Mouse (Mus musculus) T-helper 17 cell (primary cell): ENCODE results near the gene 4930595D18Rik.

ENCODE experiments used
- in situ Hi-C, 2 experiments: fragments of 300-600 bp; cut with MboI, MseI; formaldehyde crosslinking; loops; 1 replicate in 1 of 2; 2 replicates in 1 of 2; pipeline ENCODE4 v1.15.1; 2025; ENCODE audit warnings: high pct_unique_total_duplicates in 2 of 2

Gene 4930595D18Rik

DNA sequence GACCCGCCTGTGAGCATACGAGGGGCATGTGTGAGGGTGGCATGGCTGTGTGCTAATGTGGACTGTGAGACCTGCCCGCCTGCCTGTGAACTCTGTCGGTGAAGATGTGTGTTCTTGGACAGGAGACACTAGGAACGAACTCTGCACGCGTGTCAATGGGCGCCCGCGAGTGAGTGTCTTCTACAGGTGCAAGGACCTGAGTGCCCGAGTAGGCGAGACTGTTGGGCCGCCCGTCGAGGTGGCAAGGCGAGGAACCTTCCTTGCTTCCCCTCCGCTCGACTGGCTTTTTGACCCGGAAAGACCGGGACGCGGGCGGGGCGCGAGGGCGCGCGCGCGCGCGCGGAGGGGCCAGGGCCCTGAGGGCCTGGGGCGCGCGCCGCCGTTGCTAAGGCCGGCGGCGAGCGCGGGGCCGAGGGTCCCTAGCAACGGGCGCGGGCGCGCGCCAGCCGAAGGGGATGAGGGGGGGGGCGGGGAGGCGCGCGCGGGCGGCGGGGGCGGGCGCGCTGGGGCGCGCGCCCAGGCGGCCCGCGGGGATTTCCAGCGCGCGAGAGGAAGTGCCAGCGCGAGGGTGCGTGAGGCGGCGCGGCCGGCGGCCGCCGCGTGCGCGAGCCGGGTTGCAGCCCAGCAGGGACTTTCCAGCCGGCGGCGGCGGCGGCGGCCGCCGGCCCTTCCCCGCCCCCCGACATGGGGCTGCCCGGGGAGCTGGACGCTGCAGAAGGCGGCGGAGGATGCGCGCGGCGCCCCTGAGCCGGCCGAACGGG, 18.3 kb downstream of the 4930595D18Rik start, which contains the start of gene Traf3:
Gene Traf3, plus strand, starts transcription at position 540 of the 761 bp plus-strand sequence.
- in situ Hi-C loops: no loop called here

DNA sequence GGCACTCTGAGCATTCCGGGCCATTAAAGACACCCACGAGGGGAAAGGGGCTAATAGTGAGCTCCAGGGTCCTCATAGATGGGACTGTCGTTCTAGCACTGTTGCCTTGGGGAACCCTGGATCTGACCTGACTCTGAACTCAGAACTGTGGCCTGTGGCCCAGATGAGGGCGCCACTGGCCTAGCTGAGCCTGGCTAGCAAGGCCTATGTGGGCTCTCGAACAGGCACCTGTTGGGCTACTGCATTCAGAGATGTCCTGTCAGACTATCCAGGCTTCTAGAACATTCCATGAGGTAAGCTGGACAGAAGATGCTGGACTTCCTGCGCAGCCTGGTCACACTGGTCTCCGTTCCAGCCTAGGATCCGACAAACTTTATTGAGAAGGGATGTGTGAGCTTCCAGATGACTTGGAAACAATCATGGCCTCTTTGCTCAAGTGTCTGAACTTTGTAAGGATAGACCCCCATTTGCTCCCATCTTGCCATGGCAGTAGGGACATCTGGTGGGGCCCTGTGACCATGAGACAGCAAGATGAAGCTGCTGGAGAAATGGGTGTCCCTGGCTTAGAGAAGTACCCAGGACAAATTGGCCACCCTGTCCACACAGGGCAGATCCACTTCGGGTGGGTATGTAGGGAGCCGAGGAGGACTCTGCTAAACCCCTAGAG, 19.0 kb downstream of the 4930595D18Rik start:
- in situ Hi-C loops: no loop called here

DNA sequence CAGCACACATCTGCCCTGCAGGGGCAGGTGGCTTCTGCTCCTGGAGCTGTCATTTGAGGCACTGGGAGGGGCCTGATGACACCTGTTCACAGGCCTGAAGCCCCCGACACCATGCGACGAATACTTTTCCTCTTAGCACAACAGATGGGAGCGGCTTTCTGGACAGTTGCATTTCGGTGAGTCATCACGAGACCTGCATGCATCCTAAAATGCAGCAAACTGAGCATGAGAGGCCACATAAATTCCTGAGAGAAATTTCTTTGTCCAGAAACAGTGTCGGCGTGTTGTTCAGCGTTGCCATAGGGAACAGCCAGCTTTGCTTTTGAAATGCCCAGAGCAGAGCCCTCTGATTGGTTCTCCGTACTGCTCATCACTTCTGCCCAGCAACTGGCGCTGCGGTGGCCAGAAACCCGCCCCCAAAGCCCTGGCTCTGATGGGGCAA, 20.0 kb downstream of the 4930595D18Rik start:
- in situ Hi-C loops: no loop called here

DNA sequence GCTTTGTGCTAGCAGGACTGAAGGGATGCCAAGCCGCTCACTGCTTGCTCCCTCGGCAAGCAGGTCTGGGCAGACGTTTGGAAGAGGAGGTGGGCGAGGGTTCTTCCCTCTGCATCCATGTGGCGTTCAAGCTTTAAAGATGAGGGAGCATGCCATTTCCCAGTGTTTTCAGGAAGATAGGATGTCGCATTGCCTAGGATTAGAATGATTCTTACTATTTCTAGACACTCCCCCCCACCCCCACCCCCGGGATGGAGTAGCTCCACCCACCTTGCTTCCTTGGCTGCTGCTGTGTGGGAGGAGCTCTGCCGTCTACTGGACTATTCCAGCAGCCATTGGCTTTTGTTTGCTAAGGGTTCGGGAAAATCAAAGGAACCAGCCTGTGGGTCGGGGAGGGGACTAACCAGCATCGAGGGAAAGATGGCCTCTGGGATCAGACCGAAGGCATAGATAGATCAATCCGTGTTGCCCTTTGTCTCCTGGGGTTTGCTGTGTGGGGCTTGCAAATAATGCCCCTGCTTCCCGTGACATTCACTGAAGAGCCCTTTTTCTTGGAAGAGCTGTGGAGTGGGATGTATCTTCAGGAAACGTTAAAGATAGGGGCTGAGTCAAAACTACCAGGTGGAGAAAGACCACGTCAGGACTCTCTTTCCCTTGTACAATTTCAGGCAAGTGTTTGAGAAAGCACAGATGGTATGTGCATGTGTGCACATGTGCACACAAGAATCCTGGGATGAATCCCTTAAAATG, 21.8 kb downstream of the 4930595D18Rik start:
- in situ Hi-C loops: no loop called here

DNA sequence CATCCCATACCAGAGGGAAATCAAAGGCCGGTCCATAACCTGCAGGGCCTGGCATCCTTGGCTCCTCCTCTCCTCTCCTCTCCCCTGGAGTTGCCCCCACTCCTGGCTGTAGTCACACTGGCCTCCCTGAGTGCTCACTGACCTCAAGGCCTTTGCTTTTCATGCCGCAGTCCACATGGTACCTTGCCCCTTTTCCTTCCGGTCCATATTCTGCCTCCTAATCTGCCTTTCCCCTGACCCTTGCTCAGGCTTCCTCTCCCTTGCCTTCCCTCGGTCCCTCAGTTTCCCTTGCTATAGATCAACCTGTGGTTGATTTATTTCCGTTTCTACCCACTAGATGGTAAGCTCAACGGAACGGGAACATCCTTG, 22.4 kb downstream of the 4930595D18Rik start:
- in situ Hi-C loops: no loop called here

DNA sequence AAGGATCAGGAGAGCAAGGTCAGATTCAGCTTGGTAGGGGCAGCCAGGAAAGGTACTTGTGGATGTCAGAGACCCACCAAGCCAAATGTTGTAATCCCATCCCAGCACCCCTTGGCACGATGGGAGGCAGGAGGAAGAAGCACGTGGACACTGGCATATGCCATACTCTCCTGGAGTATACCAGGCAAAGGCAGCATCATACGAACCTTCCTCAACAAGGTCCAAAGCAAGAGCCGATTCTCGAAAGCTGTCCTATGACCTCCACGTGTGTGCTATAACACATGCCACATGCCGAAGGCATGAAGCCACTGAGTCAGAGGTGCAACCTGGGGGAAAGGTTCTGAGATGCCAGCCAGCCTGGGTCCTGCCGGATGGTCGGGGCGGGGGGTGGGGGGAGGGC, 23.4 kb downstream of the 4930595D18Rik start:
- in situ Hi-C loops: no loop called here

DNA sequence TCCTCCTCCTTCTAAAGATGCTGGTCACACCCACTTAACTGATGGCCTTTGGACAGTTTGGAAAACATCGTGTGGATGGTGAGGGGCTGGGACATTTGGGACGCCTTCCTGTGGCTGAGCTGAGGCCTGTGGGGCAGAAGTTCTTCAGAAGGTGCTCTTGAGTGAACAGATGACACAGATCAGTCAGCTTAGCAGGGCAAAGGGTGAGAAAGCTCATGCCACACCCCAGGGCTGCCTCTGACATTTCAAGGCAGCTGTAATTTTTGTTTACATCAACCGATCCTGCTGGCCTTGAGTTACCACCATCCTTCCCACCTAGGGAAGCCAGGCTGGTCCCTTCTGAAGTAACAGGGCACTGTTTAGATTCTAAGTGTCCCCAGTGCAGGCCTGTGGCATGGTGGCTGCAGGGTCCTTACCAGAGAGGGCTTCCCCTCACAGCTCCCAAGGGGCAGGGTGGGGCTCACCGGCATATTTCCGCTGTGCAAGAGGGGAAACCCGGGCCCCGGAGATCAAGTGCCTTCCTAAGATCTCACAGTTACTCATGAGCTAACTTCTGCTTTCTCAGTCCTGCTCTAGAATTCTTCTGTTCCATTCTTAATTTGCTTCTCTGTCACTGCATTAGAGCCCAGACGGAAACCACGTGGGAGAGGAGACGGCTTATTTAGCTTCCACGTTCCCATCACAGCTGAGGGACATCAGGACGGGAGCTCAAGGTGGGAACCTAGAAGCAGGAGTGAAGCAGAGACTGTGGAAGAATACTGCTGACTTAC, 24.4 kb downstream of the 4930595D18Rik start:
- in situ Hi-C loops: loop anchor here in 1 of 2 experiments (10.0 kb wide), 1 partner anchor 675 kb away; no protein-coding TSS in a partner anchor

DNA sequence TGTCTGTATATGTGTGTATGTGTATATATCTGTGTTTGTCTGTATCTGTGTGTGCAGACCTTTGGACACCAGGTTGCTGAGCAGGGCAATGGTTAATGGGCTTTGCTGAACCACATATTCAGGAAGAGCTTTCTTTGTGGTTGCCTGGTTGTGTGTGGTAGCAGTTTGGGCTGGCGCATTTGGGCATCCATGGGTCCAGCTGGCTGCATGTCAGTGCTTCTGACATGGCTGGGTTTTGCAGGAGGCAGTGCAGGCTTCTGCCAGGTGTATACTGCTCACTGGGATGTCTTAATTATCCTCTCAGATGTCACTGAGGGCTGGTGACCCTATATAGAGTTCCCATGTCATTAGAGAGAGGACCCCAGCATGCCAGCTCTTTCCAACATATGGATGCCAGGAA, 28.5 kb downstream of the 4930595D18Rik start:
- in situ Hi-C loops: loop anchor here in 1 of 2 experiments (10.0 kb wide), 1 partner anchor 671 kb away; no protein-coding TSS in a partner anchor

DNA sequence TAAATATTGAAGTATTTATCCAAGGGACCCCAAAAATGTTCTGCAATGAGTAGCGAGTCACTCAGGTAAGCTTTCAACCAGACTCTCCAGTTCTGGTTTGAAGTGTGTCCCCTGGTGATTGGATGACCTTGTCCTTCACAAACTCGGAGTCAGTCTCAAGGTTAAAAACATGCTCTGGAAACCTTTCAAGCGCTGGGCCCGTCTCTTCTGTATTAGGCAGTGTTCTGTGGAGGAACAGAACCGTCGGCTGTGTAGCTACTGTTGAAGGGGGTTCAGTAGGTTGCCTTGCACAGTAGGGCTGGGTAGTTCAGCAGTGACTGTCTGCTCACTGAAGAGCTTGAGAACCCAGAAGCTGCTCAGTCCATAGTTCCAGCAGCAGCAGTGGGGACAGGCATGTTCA, 29.6 kb downstream of the 4930595D18Rik start:
- in situ Hi-C loops: loop anchor here in 1 of 2 experiments (10.0 kb wide), 1 partner anchor 670 kb away; no protein-coding TSS in a partner anchor

DNA sequence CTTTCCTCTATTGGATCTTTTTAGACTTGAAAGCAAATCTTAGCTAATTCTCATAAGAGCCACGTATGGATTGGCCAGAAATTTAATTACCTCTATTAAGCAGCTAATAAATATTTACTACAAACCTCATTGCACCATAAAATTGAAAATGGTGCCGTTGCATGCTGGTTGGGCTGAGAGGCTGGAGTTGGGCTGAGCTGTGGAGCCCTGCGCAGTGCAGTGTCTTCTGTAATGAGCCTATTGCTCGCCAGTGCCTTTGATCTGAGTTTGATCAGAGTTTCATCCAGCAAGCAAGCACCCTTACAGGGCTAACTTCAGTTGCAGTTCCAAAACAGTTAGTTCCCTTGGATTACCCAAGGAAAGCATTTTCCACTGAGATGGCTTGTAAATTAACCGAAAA, 30.3 kb downstream of the 4930595D18Rik start:
- in situ Hi-C loops: loop anchor here in 1 of 2 experiments (10.0 kb wide), 1 partner anchor 669 kb away; no protein-coding TSS in a partner anchor

DNA sequence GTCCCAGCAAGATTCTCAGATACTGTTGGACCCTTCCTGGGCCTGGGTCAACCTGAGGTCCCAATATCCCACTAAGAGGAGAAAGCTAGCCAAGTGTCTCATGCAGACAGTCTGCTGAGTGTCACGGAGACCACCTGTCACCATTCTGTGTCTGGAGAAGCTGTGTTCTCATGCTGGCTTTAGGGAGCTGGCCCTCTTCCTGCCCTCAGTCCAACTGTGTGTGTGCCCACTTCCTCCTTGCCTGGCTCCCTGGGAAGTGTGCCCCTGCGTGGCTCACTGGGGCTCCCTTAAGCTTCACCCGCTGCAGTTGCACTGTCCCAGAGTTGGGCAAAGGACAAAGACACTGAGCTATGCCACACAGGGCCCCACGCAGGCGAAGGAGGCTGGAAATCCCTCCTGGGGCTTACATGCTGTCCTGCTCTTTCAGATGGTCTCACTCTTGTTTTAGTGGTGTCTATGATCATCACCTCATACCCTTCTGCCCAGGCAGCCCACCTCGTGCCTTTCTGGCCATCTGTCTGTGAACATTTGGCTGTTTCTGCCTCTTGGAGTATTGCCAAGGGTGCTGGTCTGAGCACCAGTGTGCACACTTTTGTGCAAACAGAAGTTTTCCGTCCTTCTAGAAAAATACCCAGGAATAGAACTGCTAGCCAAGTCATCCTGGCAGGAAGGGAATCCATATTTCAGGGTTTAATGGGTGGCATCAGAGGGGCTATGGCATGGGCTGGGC, 31.1 kb downstream of the 4930595D18Rik start:
- in situ Hi-C loops: loop anchor here in 1 of 2 experiments (10.0 kb wide), 1 partner anchor 668 kb away; no protein-coding TSS in a partner anchor

DNA sequence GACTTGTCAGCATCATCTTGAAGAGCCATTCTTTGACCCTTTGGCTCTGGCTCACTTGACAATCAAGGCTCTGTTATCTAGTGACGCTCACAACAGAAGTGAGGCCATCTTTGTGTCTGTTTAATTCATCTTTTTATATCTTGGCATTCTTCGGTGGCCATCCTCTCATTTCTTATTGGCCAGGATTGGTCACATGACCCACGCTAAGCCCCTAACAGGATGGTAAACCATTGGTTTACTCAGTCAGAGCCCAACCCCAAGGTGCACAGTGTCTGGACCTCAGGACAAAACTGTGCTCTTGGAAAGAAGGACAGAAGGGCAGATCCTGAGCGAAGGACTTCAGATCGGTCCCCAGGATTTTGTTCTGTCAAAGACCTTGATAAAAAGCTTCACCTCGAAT, 31.7 kb downstream of the 4930595D18Rik start:
- in situ Hi-C loops: loop anchor here in 1 of 2 experiments (10.0 kb wide), 1 partner anchor 668 kb away; no protein-coding TSS in a partner anchor

DNA sequence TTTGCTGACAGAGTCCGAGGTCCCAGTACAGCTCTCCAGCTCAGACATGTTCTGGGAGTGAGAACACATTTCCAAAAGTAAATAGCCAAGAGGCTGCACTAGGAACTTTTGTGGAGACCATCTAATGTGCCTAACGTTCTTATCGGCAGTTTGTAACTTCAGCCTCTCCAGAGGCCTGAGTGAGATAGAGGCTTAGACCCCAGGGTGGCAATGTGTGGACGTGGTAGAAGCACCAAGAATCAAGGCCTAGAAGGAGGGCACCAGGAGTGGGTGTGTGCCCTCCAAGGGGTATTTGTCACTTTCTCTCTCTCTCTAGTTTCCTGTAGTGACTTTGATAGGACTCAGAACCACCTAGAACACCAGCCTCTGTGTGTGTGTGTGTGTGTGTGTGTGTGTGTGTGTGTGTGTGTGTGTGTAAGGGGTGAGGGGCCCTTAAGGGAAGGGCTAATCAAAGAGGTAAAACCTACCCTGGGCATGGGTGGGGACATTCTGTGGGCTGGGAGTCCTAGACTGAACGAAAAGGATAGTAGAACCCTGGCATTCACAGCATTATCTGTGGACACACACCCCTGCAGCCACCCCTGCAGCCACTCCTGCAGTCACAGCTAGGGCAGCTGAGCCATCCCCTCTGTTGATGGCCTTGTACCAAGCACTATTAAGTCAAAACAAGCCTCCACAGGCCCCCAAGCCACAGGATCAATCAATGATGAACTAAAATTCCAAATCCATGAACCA, 32.7 kb downstream of the 4930595D18Rik start:
- in situ Hi-C loops: loop anchor here in 1 of 2 experiments (10.0 kb wide), 1 partner anchor 667 kb away; no protein-coding TSS in a partner anchor

DNA sequence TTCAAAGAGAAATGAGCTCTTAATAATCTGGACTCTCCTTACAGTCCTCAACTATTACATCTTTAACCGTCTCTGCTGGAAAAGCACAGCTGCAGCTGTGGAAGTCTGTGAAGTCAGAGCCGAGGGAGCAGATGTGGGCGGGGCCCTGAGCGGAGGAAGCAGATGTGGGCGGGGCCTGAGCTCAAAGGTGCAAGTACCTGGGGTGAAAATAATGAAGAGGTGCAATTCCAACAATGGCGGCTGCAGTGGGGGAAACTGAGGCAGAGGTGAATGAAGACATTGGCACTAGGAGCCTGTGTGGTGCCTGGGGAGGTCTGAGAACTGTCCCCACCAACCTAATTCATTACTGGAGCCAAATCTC, 34.1 kb downstream of the 4930595D18Rik start:
- in situ Hi-C loops: loop anchor here in 1 of 2 experiments (10.0 kb wide), 1 partner anchor 665 kb away; no protein-coding TSS in a partner anchor

DNA sequence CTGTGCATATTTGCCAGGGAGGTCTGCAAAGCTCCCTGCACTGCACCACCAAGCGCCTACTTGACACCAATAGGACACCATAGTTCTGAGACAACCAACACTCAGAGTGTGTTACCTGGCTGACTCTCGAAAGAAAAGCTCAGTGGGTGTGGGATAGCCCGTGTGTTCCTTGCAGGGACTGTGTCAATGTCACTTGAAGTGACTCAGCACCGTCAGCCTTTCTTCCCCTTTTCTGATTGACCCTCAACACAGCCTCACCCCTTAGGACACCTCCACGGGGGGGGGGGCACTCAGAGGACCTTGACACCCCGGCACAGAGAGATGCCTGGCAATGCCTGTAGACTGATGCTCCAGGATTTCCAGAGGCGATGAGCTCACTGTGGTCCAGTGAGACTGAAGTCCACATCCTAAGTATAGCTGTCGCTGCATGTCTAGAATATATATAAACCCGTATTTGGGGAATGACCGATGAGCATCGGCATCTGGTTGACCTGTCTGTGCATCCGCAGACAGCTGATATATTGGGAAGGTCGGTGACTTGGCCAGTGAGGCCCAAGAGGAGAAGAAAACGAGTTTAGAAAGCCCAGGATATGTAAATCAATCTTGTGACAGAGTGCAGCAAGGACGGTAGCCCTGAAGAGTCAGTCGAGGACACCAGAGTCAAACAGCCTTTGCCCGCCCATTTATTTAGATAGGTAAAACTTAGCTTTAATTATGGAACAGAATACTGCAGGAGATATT, 34.6 kb downstream of the 4930595D18Rik start:
- in situ Hi-C loops: loop anchor here (10.0 kb wide), 2 partner anchors 665 to 855 kb away; no protein-coding TSS in a partner anchor

DNA sequence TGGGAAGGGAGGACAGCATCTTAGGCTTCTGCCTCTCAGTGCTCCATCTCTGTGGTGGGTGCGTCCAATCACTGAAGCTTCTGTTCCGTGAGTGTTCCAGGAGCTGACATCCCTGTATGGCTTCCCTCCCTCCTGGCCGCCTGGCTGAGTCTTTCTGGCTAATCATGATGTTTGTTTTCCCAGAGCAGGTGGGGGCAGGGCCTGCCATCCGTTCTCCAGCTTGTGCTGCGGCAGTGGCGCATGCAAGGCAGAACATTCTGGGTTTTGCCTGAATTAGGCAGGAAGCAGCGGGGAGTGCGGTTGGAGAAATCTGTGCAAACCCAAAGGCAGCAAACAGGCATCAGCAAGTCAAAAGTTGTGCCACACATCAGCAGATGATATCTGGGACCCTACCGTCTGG, 39.0 kb downstream of the 4930595D18Rik start:
- in situ Hi-C loops: loop anchor here in 1 of 2 experiments (10.0 kb wide), 1 partner anchor 850 kb away; no protein-coding TSS in a partner anchor

DNA sequence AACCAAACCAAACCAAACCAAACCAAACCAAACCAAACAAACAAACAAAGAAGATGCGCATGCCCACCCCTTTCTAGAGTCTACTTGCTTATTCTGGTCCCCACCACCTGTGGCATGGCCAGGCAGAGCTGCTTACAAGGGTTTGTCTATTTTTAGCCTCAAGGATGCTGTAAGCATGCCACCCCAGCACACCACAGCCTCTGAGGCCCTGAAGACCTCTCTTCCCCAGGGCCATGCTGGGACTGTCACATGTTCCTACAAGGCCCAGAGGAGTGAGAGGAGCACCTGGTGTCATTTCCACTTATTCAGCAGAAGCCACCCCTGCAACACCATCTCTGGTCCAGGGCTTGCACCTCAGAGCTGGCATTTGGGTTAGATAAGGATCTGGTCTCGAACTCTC, 39.7 kb downstream of the 4930595D18Rik start:
- in situ Hi-C loops: loop anchor here in 1 of 2 experiments (10.0 kb wide), 1 partner anchor 850 kb away; no protein-coding TSS in a partner anchor

DNA sequence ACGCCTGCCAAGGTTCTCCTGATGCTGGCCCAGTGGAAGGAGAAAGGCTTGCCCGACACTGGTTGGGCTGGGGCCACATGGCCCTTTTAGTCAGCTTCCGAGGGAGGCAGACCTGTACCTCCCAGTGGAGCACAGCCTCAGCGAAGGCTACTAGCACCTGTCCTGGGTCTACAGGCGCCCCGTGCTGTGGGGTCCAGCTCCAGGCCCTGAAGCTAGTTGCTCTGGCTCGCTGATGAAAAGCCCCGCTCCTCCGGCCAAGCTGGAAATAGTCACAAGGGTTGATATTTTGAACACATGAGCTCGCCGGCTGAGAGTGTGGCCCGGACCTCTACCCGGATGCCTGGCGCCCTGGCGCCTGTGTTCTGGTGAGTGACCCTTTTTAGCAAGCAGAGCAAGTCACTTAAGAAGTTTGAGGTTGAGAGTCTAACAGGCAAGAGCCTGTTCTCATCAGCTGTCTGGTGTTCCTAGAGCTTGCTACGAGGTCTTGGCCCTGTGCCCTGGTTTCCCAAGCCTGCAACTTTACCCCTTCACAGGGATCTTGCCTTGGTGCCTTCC, 40.7 kb downstream of the 4930595D18Rik start:
- in situ Hi-C loops: loop anchor here in 1 of 2 experiments (10.0 kb wide), 1 partner anchor 849 kb away; no protein-coding TSS in a partner anchor
